Mouse (Mus musculus) intestine, embryonic 14.5 days (tissue): ENCODE data around the gene Cd80. TPM values are rescaled to one million over a fixed set of nuclear protein-coding genes. Genes with fewer than 3 reads are reported as not detected.

Experiments
- ATAC-seq: fragments of 200-750 bp; cut with Nextera tagmentation; replicated peaks from 2 replicates; pipeline ENCODE4 v1.8.0; 2017; ENCODE audit warnings: low read depth, moderate number of reproducible peaks, moderate TSS enrichment, moderate library complexity; ENCODE audit not compliant: low FRiP score, low TSS enrichment
- DNase-seq: peaks from one replicate; pipeline ENCODE4 v3.0.0-alpha.2; 2018; ENCODE audit warnings: low spot score
- H3K27ac ChIP-seq: fragments of 300-500 bp; sonication (generic); 2 replicates; pipeline ENCODE4 v1.5.1; 2014; ENCODE audit warnings: low read depth, mild to moderate bottlenecking, control low read depth
- H3K27me3 ChIP-seq: fragments of 300-500 bp; sonication (generic); replicated peaks from 2 replicates; pipeline ENCODE4 v1.6.1; 2014; ENCODE audit warnings: low read length, control low read depth; ENCODE audit not compliant: control insufficient read depth, insufficient read depth
- H3K36me3 ChIP-seq: fragments of 300-500 bp; sonication (generic); 2 replicates; pipeline ENCODE4 v1.6.1; 2014; ENCODE audit warnings: low read length, control low read depth; ENCODE audit not compliant: control insufficient read depth, insufficient read depth
- H3K4me1 ChIP-seq: fragments of 300-500 bp; sonication (generic); replicated peaks from 2 replicates; pipeline ENCODE4 v1.6.1; 2014; ENCODE audit warnings: low read length, control low read depth, mixed read lengths; ENCODE audit not compliant: control insufficient read depth, insufficient read depth
- H3K4me2 ChIP-seq: fragments of 300-500 bp; sonication (generic); 2 replicates; pipeline ENCODE4 v1.6.1; 2014; ENCODE audit warnings: low read length
- H3K4me3 ChIP-seq: fragments of 300-500 bp; sonication (generic); 2 replicates; pipeline ENCODE4 v1.5.1; 2014; ENCODE audit warnings: low read depth, low read length, control low read depth, mixed read lengths
- H3K9ac ChIP-seq: fragments of 300-500 bp; sonication (generic); 2 replicates; pipeline ENCODE4 v1.6.1; 2014; ENCODE audit warnings: mild to moderate bottlenecking, low read length
- H3K9me3 ChIP-seq: fragments of 300-500 bp; sonication (generic); 2 replicates; pipeline ENCODE4 v1.6.1; 2016; ENCODE audit warnings: low read length, control low read depth; ENCODE audit not compliant: control insufficient read depth
- WGBS: fragments of 180-500 bp; shearing (Covaris S2); extraction: QIAGEN DNeasy Blood & Tissue Kit; methylation state at CpG from one replicate; pipeline ENCODE4 v1.1.7; 2014; 5-methylcytosine and 5-hydroxymethylcytosine counted together
- polyA plus RNA-seq: library from polyadenylated mRNA; unstranded; fragments of >200 nt; fragmentation: Nextera tagmentation; extraction: Ambion mirVana; gene quantifications from 2 replicates; pipeline ENCODE4 v1.2.1, GENCODE M21; 2014

Gene Cd80
- polyA plus RNA-seq, 1 experiment from 2014 or later, result 0.31 TPM

DNA sequence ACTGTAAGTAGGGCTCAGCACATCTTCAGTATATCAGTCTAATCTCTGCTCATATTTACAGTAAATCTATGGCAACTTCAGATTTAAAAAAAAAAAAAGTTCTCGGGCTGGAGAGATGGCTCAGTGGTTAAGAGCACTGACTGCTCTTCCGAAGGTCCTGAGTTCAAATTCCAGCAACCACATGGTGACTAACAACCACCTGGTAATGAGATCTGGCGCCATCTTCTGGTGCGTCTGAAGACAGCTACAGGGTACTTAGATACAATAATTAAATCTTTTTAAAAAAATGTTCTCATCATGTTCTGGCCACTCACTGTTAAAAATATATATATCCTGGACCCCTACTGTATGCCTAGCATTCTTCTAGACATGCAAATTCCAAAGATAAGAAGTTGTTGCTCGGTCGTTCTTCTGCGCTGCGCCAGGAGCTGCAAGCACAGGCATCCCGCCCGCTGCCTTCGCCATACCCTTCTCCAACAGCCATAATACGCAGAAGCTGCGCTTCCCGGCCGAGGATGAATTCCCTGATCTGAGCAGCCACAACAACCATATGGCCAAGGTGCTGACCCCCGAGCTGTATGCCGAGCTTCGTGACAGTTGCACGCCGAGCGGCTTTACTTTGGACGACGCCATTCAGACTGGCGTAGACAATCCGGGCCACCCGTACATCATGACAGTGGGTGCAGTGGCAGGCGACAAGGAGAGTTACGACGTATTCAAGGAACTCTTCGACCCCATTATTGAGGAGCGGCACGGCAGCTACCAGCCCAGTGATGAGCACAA is 27.6 kb downstream of the Cd80 start:
- Histone ChIP-seq H3K4me2 (peak overlapping the region; percentile 52), H3K9me3 (no peaks in the 10 kb centered on the region), H3K27ac (no peak overlapping the region), H3K36me3 (no peaks in the 10 kb centered on the region), H3K4me1 (0 out of 2 replicates have a peak, but pooled peaks cover 3% of the 10 kb centered on the region), H3K4me3 (peak overlapping the region; percentile 28), H3K9ac (no peak overlapping the region), H3K27me3 (peaks cover 11% of the 10 kb centered on the region; the same call in 1 of the 2 replicates)
- 19% methylated on average over 32 of the region's 32 CpGs for WGBS
- peak; percentile 69 for DNase-seq
- peak; percentile 42; the same call in 1 of the 2 replicates for ATAC-seq

DNA sequence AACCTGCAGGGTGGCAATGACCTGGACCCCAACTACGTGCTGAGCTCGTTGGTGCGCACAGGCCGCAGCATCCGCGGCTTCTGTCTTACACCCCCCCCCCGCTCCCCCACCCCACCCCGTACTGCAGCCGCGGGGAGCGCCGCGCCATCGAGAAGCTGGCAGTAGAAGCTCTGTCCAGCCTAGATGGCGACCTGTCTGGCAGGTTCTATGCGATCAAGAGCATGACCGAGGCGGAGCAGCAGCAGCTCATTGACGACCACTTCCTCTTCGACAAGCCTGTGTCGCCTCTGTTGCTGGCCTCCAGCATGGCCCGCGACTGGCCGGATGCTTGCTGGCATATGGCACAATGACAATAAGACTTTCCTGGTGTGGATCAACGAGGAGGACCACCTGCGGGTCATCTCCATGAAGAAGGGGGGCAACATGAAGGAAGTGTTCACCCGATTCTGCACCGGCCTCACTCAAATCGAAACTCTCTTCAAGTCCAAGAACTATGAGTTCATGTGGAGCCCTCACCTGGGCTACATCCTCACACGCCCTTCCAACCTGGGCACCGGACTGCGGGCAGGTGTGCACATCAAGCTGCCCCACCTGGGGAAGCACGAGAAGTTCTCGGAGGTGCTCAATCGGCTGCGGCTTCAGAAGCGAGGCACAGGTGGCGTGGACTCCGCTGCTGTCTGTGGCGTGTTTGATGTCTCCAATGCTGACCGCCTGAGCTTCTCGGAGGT is 28.4 kb downstream of the Cd80 start:
- DNase-seq, result peak; percentile 58
- no peak for ATAC-seq

GRCm38 (mm10) chr16:38492551-38492950 is 37.2 kb downstream of the Cd80 start:
- Histone ChIP-seq H3K27ac (no peak overlapping the region), H3K36me3 (peaks cover 9% of the 10 kb centered on the region), H3K9ac (no peak overlapping the region), H3K9me3 (no peaks in the 10 kb centered on the region), H3K4me2 (no peak overlapping the region), H3K4me1 (no peaks in the 10 kb centered on the region), H3K27me3 (no peaks in the 10 kb centered on the region), H3K4me3 (no peak overlapping the region)
- no peak for DNase-seq
- ATAC-seq, result no peak
- WGBS, result 83% methylated on average over 3 of the region's 3 CpGs

More for the DNA sequence above, 28.4 kb downstream of the Cd80 start:
- Histone ChIP-seq H3K9ac (no peak overlapping the region), H3K4me3 (peak overlapping the region; percentile 28), H3K27ac (no peak overlapping the region), H3K27me3 (peaks cover 11% of the 10 kb centered on the region; the same call in 1 of the 2 replicates), H3K36me3 (no peaks in the 10 kb centered on the region), H3K9me3 (no peaks in the 10 kb centered on the region), H3K4me2 (peak overlapping the region; percentile 52), H3K4me1 (0 out of 2 replicates have a peak, but pooled peaks cover 3% of the 10 kb centered on the region)
- WGBS, result 27% methylated on average over 42 of the region's 42 CpGs

DNA sequence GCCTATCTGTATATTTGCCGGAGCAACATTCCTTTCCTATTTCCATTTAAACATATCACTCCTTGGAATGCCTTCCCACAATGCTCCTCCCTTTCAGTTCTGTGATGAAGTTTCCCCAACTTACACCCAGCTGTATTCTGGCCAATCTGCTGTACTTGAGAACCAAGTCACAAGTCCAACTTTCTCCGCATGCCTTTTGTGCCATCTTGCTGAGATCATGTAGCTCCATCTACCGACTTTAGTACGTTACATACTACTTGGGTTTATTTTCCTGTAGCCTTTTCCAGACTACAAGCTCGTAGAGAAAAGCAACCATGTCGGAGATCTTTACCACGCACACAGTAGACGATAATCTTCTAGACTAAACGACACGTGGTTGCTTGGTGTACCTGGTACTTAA is 38.5 kb downstream of the Cd80 start:
- Histone ChIP-seq H3K9me3 (no peaks in the 10 kb centered on the region), H3K4me2 (no peak overlapping the region), H3K36me3 (peaks cover 23% of the 10 kb centered on the region), H3K27me3 (no peaks in the 10 kb centered on the region), H3K9ac (no peak overlapping the region), H3K4me3 (no peak overlapping the region), H3K4me1 (no peaks in the 10 kb centered on the region), H3K27ac (no peak overlapping the region)
- ATAC-seq (no peak), DNase-seq (no peak)
- WGBS, result 79% methylated on average over 10 of the region's 10 CpGs

- Histone ChIP-seq H3K4me2 (no peak overlapping the region), H3K9ac (no peak overlapping the region), H3K27me3 (no peaks in the 10 kb centered on the region), H3K4me3 (no peak overlapping the region), H3K9me3 (no peaks in the 10 kb centered on the region), H3K27ac (no peak overlapping the region), H3K4me1 (no peaks in the 10 kb centered on the region), H3K36me3 (peaks cover 36% of the 10 kb centered on the region)
- ATAC-seq (no peak), DNase-seq (no peak)
- 82% methylated on average over 7 of the region's 7 CpGs for WGBS
Measured at GRCm38 (mm10) chr16:38496604-38497140, 41.3 kb downstream of the Cd80 start.

DNA sequence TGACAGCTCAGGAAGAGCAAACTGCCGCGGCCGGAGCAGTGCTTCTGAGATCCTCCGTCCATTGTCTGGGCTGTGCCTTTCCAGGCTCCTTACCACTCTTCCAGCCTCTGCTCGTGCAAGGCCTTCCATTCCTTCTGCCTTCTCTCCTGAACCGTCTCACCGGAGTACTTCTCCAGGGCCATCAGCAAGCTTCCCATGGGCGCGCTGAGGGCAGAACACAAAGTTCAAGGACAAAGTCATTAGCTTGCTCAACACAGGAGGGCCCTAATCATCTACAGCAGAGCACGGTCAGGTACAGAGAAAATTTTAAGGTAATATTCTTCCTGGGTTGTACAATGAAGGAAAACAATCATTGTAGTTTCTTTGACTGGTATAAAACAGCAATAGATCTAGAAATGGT is 47.1 kb downstream of the Cd80 start:
- ATAC-seq (no peak), DNase-seq (no peak)
- no peaks in the 10 kb centered on the region for H3K27me3 ChIP-seq
- H3K36me3 ChIP-seq, result peaks cover 68% of the 10 kb centered on the region
- H3K4me3 ChIP-seq, result no peak overlapping the region
- H3K4me2 ChIP-seq, result no peak overlapping the region
- no peak overlapping the region for H3K27ac ChIP-seq
- no peaks in the 10 kb centered on the region for H3K4me1 ChIP-seq
- no peaks in the 10 kb centered on the region for H3K9me3 ChIP-seq
- no peak overlapping the region for H3K9ac ChIP-seq
- WGBS, result 89% methylated on average over 10 of the region's 10 CpGs

DNA sequence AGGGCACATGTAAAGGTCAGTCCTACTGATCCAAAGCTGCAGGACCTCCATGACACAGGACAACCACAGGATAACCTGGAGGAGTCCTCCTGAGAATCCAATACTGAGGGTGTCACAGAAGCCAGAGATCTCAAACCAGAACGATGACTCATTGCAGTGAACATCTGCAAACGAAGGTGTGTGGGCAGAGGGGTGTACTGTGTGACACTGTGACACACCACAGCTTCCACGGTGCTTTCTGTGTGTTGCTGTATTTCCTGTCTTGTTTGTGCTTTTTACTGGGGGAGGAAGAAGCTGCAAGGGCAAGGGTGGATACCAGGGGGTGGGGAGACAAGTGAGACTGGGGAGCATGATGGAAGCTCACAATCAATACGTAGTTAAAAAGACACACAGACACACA is 48.2 kb downstream of the Cd80 start:
- peaks cover 67% of the 10 kb centered on the region for H3K36me3 ChIP-seq
- ATAC-seq, result no peak

GRCm38 (mm10) chr16:38506041-38506634 is 50.8 kb downstream of the Cd80 start:
- Histone ChIP-seq H3K27me3 (no peaks in the 10 kb centered on the region), H3K4me2 (no peak overlapping the region), H3K4me3 (no peak overlapping the region), H3K27ac (no peak overlapping the region), H3K36me3 (peaks cover 57% of the 10 kb centered on the region), H3K9ac (no peak overlapping the region), H3K9me3 (no peaks in the 10 kb centered on the region), H3K4me1 (no peaks in the 10 kb centered on the region)
- DNase-seq, result peak; percentile 75
- ATAC-seq, result peak; percentile 77
- 77% methylated on average over 4 of the region's 4 CpGs for WGBS

More for the DNA sequence above, 48.2 kb downstream of the Cd80 start:
- H3K4me2 ChIP-seq, result no peak overlapping the region
- H3K27ac ChIP-seq, result no peak overlapping the region
- no peaks in the 10 kb centered on the region for H3K9me3 ChIP-seq
- WGBS, result 90% methylated on average over 4 of the region's 4 CpGs
- no peak overlapping the region for H3K4me3 ChIP-seq
- H3K27me3 ChIP-seq, result no peaks in the 10 kb centered on the region
- no peak for DNase-seq
- no peaks in the 10 kb centered on the region for H3K4me1 ChIP-seq
- no peak overlapping the region for H3K9ac ChIP-seq
